Mouse (Mus musculus): Measurements from ENCODE around the gene Stox2. TPM values are rescaled to one million over a fixed set of nuclear protein-coding genes. Genes with fewer than 3 reads are reported as not detected.
A peak's percentile ranks its signal among the peaks of the same experiment; 100 is the strongest.
"Not testable (repeated sequence)": the region's sequence is repeated elsewhere in the genome, so short reads cannot be mapped to it uniquely, and the experiment has no call there.

Gene Stox2
- polyA plus RNA-seq, 2 experiments, result 0.06 to 0.11 TPM

DNA sequence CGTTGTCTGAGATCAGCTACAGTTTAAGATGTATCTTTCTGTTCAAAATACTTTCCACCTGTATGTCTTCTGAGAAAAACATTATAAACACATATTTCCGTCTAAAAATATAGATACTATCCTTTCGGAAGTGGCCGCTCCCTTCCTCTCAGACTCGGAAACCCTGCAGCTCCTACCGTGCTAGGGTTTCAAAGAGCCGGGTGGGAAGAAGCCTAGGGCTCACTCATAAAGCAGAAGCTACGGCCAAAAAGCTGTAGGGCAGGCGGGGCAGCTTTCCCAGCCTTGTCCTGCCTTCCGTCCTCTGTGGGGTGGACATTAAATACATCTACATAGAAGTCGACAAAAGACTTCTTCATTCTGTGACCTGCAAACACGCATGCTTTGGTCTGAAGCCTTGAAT, 6.9 kb downstream of the Stox2 start:
- Histone ChIP-seq H3K27me3 (ENCODE audit: control insufficient read depth, insufficient read depth, low read length) (no peaks in the 10 kb centered on the region), H3K36me3 (replicated peaks; ENCODE audit: control insufficient read depth, insufficient read depth, low read depth) (no peaks in the 10 kb centered on the region), H3K9me3 (ENCODE audit: control insufficient read depth, low read length) (no peaks in the 10 kb centered on the region), H3K27ac (no peak overlapping the region), H3K4me1 (replicated peaks; ENCODE audit: control insufficient read depth in 2 of 2, insufficient read depth in 2 of 2, low read length in 1 of 2) (no peaks in the 10 kb centered on the region), H3K4me2 (ENCODE audit: low read depth) (no peak overlapping the region), H3K4me3 (ENCODE audit: insufficient read depth in 1 of 2, low read depth in 2 of 2, low read length in 2 of 2) (no peak overlapping the region), H3K9ac (replicated peaks) (no peak overlapping the region)
- DNase-seq (ENCODE audit: low read depth in 3 of 3, low spot score in 3 of 3), result no peak
- no peak for TF ChIP-seq CTCF (IDR thresholded peaks at IDR 0.05; ENCODE audit: low read depth)
- no peak for TF ChIP-seq EP300 (IDR thresholded peaks at IDR 0.05; ENCODE audit: low read depth)
- 66% methylated on average over 12 of the region's 12 CpGs for WGBS (ENCODE audit: insufficient replicate concordance)
- no peak for ATAC-seq (ENCODE audit: insufficient read depth)

DNA sequence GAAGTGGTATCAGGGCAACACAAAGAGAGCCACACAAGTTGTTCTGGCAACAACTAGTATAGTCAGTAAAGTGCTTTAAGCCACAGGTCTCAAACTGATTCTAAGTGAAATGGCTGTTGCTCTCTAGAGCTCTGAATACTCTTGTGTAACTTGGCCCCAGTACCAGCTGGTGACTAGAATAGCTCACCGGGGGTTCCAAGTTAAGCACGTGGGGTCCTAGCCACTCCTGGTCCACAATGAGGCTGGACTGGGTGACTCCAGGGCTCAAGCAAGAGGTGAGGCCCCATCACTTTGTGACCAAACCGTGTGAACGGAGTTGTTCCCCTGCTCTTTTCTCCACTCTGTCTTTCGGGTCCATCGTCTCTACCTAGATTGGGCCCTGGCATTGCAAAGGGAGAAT, 8.2 kb downstream of the Stox2 start:
- 70% methylated on average over 6 of the region's 6 CpGs for WGBS (ENCODE audit: insufficient replicate concordance)
- no peak for DNase-seq (ENCODE audit: low read depth in 3 of 3, low spot score in 3 of 3)
- H3K27me3 ChIP-seq (ENCODE audit: control insufficient read depth, insufficient read depth, low read length), result no peaks in the 10 kb centered on the region

DNA sequence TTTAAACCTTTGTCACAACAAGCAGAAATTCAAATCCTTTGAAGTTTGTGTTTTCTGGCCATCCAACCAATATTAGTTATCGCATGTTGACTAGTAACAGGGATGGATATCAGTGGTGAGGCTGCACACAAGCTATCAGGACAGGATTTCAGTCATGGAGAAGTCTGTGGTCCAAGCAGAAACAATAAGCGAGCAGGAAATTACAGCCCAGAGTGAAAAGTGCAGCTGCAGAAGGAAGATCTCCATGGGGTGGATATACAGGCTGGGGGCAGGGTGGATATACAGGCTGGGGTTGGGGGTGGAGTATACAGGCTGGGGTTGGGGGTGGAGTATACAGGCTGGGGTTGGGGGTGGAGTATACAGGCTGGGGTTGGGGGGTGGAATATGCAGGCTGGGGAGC, 10.3 kb downstream of the Stox2 start:
- 37% methylated on average over 2 of the region's 2 CpGs for WGBS (ENCODE audit: insufficient replicate concordance)
- no peak for ATAC-seq (ENCODE audit: insufficient read depth)
- H3K36me3 ChIP-seq (replicated peaks; ENCODE audit: control insufficient read depth, insufficient read depth, low read depth), result no peaks in the 10 kb centered on the region

More for the DNA sequence above, 8.2 kb downstream of the Stox2 start:
- no peak overlapping the region for H3K4me3 ChIP-seq (ENCODE audit: insufficient read depth in 1 of 2, low read depth in 2 of 2, low read length in 2 of 2)
- H3K27ac ChIP-seq, result no peak overlapping the region
- no peak overlapping the region for H3K4me2 ChIP-seq (ENCODE audit: low read depth)
- no peak overlapping the region for H3K9ac ChIP-seq (replicated peaks)
- no peaks in the 10 kb centered on the region for H3K9me3 ChIP-seq (ENCODE audit: control insufficient read depth, low read length)
- H3K4me1 ChIP-seq (replicated peaks; ENCODE audit: control insufficient read depth in 2 of 2, insufficient read depth in 2 of 2, low read length in 1 of 2), result no peaks in the 10 kb centered on the region
- no peak for TF ChIP-seq CTCF (IDR thresholded peaks at IDR 0.05; ENCODE audit: low read depth)
- no peak for TF ChIP-seq EP300 (IDR thresholded peaks at IDR 0.05; ENCODE audit: low read depth)
- no peaks in the 10 kb centered on the region for H3K36me3 ChIP-seq (replicated peaks; ENCODE audit: control insufficient read depth, insufficient read depth, low read depth)
- no peak for ATAC-seq (ENCODE audit: insufficient read depth)

DNA sequence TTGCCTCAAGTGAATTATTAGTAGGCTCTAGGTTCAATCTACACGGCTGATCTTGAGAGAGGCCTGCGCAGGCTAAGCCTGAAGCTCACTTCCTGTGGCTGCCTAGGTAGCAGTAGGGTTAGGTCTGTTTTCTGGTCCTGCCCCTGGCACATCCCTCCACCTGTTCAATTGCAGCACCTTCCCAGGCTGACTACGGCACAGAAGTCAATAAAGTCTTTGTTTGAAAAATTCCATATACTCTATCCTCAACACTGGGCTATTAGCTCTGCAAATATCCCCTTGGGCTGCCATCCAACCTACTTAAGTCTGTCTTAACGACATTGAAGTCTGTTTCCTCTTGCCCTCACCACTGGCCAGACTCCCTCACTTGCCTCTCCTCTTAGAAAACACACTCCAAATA, 10.8 kb downstream of the Stox2 start:
- Histone ChIP-seq H3K4me2 (ENCODE audit: low read depth) (no peak overlapping the region), H3K27ac (no peak overlapping the region), H3K9me3 (ENCODE audit: control insufficient read depth, low read length) (no peaks in the 10 kb centered on the region), H3K4me1 (replicated peaks; ENCODE audit: control insufficient read depth in 2 of 2, insufficient read depth in 2 of 2, low read length in 1 of 2) (no peaks in the 10 kb centered on the region), H3K27me3 (ENCODE audit: control insufficient read depth, insufficient read depth, low read length) (no peaks in the 10 kb centered on the region), H3K9ac (replicated peaks) (no peak overlapping the region), H3K36me3 (replicated peaks; ENCODE audit: control insufficient read depth, insufficient read depth, low read depth) (no peaks in the 10 kb centered on the region), H3K4me3 (ENCODE audit: insufficient read depth in 1 of 2, low read depth in 2 of 2, low read length in 2 of 2) (no peak overlapping the region)
- WGBS (ENCODE audit: insufficient replicate concordance), result 52% methylated on average over 4 of the region's 4 CpGs
- DNase-seq (ENCODE audit: low read depth in 3 of 3, low spot score in 3 of 3), result no peak
- no peak for ATAC-seq (ENCODE audit: insufficient read depth)
- TF ChIP-seq CTCF (IDR thresholded peaks at IDR 0.05; ENCODE audit: low read depth), result no peak
- no peak for TF ChIP-seq EP300 (IDR thresholded peaks at IDR 0.05; ENCODE audit: low read depth)

More for the DNA sequence above, 10.3 kb downstream of the Stox2 start:
- no peak for DNase-seq (ENCODE audit: low read depth in 3 of 3, low spot score in 3 of 3)
- Histone ChIP-seq H3K9me3 (ENCODE audit: control insufficient read depth, low read length) (no peaks in the 10 kb centered on the region), H3K27ac (no peak overlapping the region), H3K9ac (replicated peaks) (no peak overlapping the region), H3K27me3 (ENCODE audit: control insufficient read depth, insufficient read depth, low read length) (no peaks in the 10 kb centered on the region), H3K4me3 (ENCODE audit: insufficient read depth in 1 of 2, low read depth in 2 of 2, low read length in 2 of 2) (no peak overlapping the region), H3K4me1 (replicated peaks; ENCODE audit: control insufficient read depth in 2 of 2, insufficient read depth in 2 of 2, low read length in 1 of 2) (no peaks in the 10 kb centered on the region), H3K4me2 (ENCODE audit: low read depth) (no peak overlapping the region)
- TF ChIP-seq CTCF (IDR thresholded peaks at IDR 0.05; ENCODE audit: low read depth), result no peak
- TF ChIP-seq EP300 (IDR thresholded peaks at IDR 0.05; ENCODE audit: low read depth), result no peak

DNA sequence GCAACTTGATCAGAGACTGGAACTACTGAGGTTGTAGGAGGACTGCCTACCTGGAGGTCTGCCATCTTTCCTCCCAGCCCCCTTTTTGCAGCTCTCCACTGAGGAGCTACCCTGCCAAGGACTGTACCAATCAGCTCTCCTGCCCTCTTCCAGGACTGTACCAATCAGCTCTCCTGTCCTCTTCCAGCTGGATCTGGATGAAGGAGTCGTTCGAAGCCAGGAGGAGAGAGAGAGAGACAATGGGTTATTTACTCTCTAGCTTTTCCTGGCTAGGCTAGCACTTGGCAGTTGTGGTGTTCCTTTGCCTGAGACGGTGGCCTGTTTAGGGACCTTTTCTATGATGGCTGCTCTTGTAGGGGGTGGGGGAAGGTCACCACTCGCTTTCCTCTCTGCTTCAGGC, 14.9 kb downstream of the Stox2 start:
- no peak for ATAC-seq (ENCODE audit: insufficient read depth)
- H3K4me3 ChIP-seq (ENCODE audit: insufficient read depth in 1 of 2, low read depth in 2 of 2, low read length in 2 of 2), result no peak overlapping the region
- H3K9me3 ChIP-seq (ENCODE audit: control insufficient read depth, low read length), result no peaks in the 10 kb centered on the region
- TF ChIP-seq CTCF (IDR thresholded peaks at IDR 0.05; ENCODE audit: low read depth) (no peak), EP300 (IDR thresholded peaks at IDR 0.05; ENCODE audit: low read depth) (no peak)
- H3K36me3 ChIP-seq (replicated peaks; ENCODE audit: control insufficient read depth, insufficient read depth, low read depth), result no peaks in the 10 kb centered on the region
- no peaks in the 10 kb centered on the region for H3K27me3 ChIP-seq (ENCODE audit: control insufficient read depth, insufficient read depth, low read length)
- no peaks in the 10 kb centered on the region for H3K4me1 ChIP-seq (replicated peaks; ENCODE audit: control insufficient read depth in 2 of 2, insufficient read depth in 2 of 2, low read length in 1 of 2)
- DNase-seq (ENCODE audit: low read depth in 3 of 3, low spot score in 3 of 3), result no peak
- WGBS (ENCODE audit: insufficient replicate concordance), result 66% methylated on average over 4 of the region's 4 CpGs
- H3K9ac ChIP-seq (replicated peaks), result no peak overlapping the region
- no peak overlapping the region for H3K4me2 ChIP-seq (ENCODE audit: low read depth)
- H3K27ac ChIP-seq, result no peak overlapping the region

DNA sequence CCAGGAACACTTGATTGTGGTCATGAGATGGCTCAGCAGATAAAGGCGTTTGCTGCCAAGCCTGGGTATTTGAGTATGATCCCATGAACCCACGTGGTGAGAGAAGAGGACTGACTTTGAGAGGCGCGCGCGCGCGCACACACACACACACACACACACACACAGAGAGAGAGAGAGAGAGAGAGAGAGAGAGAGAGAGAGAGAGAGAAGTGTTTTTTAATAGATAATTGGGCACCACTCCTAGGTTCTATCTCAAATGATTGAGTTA, 32.0 kb downstream of the Stox2 start:
- WGBS (ENCODE audit: insufficient replicate concordance), result 6% methylated on average over 8 of the region's 8 CpGs
- DNase-seq (ENCODE audit: low read depth in 3 of 3, low spot score in 3 of 3), result not testable (repeated sequence)

More for the DNA sequence above, 32.0 kb downstream of the Stox2 start:
- H3K27me3 ChIP-seq (ENCODE audit: control insufficient read depth, insufficient read depth, low read length), result peaks cover 50% of the 10 kb centered on the region
- not testable (repeated sequence) for H3K4me1 ChIP-seq (replicated peaks; ENCODE audit: control insufficient read depth in 2 of 2, insufficient read depth in 2 of 2, low read length in 1 of 2); H3K9me3 ChIP-seq (ENCODE audit: control insufficient read depth, low read length); H3K9ac ChIP-seq (replicated peaks); ATAC-seq (ENCODE audit: insufficient read depth); H3K27ac ChIP-seq; H3K36me3 ChIP-seq (replicated peaks; ENCODE audit: control insufficient read depth, insufficient read depth, low read depth)
- peak overlapping the region; percentile 53 for H3K4me2 ChIP-seq (ENCODE audit: low read depth)
- peak overlapping the region in 1 of 2 experiments; percentile 57; a peak in 1 of 4 replicates for H3K4me3 ChIP-seq (ENCODE audit: insufficient read depth in 1 of 2, low read depth in 2 of 2, low read length in 2 of 2)
